Mouse (Mus musculus) midbrain, embryonic 15.5 days (tissue): ENCODE data around the gene Gzmk. TPM values are rescaled to one million over a fixed set of nuclear protein-coding genes. Genes with fewer than 3 reads are reported as not detected.

Experiments
- ATAC-seq: fragments of 200-750 bp; cut with Nextera tagmentation; replicated peaks from 2 replicates; pipeline ENCODE4 v1.8.0; 2017; ENCODE audit warnings: moderate TSS enrichment
- H3K27ac ChIP-seq: fragments of 300-500 bp; sonication (generic); 2 replicates; pipeline ENCODE4 v1.5.1; 2015; ENCODE audit warnings: mild to moderate bottlenecking, inconsistent platforms
- H3K27me3 ChIP-seq: fragments of 300-500 bp; sonication (generic); replicated peaks from 2 replicates; pipeline ENCODE4 v1.6.1; 2015; ENCODE audit warnings: inconsistent platforms
- H3K36me3 ChIP-seq: fragments of 300-500 bp; sonication (generic); replicated peaks from 2 replicates; pipeline ENCODE4 v1.6.1; 2015; ENCODE audit warnings: inconsistent platforms
- H3K4me1 ChIP-seq: fragments of 300-500 bp; sonication (generic); 2 replicates; pipeline ENCODE4 v1.6.1; 2015; ENCODE audit warnings: inconsistent platforms
- H3K4me2 ChIP-seq: fragments of 300-500 bp; sonication (generic); 2 replicates; pipeline ENCODE4 v1.6.1; 2015; ENCODE audit warnings: inconsistent platforms, mild to moderate bottlenecking, moderate library complexity
- H3K4me3 ChIP-seq: fragments of 300-500 bp; sonication (generic); 2 replicates; pipeline ENCODE4 v1.5.1; 2015; ENCODE audit warnings: mild to moderate bottlenecking, inconsistent platforms
- H3K9ac ChIP-seq: fragments of 300-500 bp; sonication (generic); 2 replicates; pipeline ENCODE4 v1.6.1; 2015; ENCODE audit warnings: mild to moderate bottlenecking, inconsistent platforms
- H3K9me3 ChIP-seq: fragments of 300-500 bp; sonication (generic); 2 replicates; pipeline ENCODE4 v1.6.1; 2016; ENCODE audit warnings: inconsistent platforms
- WGBS: fragments of 180-500 bp; shearing (Covaris S2); methylation state at CpG from one replicate; pipeline ENCODE4 v1.1.7; 2015; ENCODE audit warnings: mixed read lengths; 5-methylcytosine and 5-hydroxymethylcytosine counted together
- polyA plus RNA-seq: library from polyadenylated mRNA; unstranded; fragments of >200 nt; fragmentation: Nextera tagmentation; extraction: Ambion mirVana; gene quantifications from 2 replicates; pipeline ENCODE4 v1.2.1, GENCODE M21; 2015

Gzmk gene
- polyA plus RNA-seq, 1 experiment from 2014 or later, result not detected

DNA sequence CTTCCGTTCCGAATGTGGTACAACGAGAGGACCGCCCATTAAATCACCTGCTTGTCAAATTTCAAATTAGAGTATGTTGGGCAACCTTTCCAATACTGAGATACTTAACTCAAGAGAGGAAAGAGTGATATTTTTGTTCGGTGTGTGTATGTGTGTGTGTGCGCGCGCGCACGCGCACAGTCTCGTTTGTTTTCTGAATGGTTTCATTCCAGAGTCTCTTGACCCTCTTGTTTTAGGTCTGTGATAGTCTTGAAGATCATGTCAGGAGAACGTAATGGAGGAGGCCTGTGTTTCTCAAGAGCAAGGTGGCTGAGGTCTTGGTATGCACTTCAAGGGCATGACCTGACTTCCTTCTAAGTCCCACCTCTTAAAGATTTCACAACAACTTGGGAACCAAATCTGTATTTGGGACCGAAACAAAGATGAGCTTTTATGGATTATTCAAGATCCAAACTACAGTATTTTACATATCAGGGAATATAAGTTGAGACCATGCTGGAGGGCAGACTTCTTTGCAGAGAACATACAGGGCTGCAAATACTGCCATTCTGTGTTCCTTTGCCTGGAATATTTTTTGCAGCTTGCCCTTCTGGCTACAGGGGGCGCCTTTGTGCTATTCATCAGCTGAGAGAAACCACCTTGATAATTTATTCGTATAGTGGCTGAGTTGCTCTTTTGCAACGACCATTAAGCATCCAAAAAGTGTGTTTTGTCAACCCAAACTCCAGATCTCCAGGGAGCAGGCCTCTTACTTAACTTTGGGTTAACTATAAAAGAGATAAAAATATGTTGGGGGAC lies 2.2 kb upstream of the Gzmk start:
- Histone ChIP-seq H3K36me3 (no peaks in the 10 kb centered on the region), H3K9ac (no peak overlapping the region), H3K4me3 (no peak overlapping the region), H3K27ac (no peak overlapping the region), H3K4me1 (peaks cover 6% of the 10 kb centered on the region), H3K4me2 (no peak overlapping the region), H3K9me3 (no peaks in the 10 kb centered on the region), H3K27me3 (no peaks in the 10 kb centered on the region)
- ATAC-seq, result no peak
- 87% methylated on average over 17 of the region's 17 CpGs for WGBS

DNA sequence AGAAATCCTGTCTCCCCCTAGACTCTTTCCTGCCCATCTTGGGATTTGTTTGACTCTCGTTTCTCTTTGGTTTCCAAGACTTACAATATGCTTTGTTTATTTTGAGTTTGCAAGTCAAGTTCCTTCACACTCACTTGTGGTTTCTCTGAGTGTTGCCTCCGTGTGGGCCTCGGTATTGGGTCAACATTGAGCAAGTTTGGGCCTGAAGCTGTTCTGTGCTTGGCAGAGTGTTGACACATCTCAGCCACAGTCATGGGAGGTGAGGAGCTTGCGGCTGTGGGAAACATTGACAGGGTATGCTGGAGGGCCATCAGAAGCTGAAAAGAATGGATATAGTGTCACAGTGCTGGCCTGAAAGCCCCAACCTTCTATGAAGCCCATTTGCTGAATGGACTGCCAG lies 1.4 kb upstream of the Gzmk start:
- peaks cover 6% of the 10 kb centered on the region for H3K4me1 ChIP-seq
- H3K27ac ChIP-seq, result no peak overlapping the region
- no peaks in the 10 kb centered on the region for H3K27me3 ChIP-seq
- 84% methylated on average over 4 of the region's 4 CpGs for WGBS
- no peak for ATAC-seq
- no peaks in the 10 kb centered on the region for H3K9me3 ChIP-seq
- no peak overlapping the region for H3K4me2 ChIP-seq
- H3K9ac ChIP-seq, result no peak overlapping the region
- no peak overlapping the region for H3K4me3 ChIP-seq
- no peaks in the 10 kb centered on the region for H3K36me3 ChIP-seq

DNA sequence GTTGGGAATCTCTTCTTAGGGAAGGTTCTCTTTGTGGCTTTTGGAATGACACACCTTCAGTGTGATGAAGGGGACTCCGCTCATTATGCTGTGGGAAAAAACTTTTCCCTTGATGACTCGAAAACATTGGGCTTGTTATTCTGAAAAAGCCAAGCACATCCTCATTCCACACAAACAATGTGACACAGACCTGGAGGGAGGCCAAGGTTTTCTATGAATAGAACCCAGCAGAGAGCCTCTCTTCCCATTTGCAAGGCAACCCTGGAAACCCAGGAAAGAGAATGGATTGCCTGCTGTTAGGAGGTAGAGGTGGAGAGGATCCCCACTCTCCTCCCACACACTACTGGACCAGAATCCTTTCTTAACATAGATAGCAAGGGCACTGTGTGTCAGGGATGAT lies 1.6 kb downstream of the Gzmk start:
- 10% methylated on average over 2 of the region's 2 CpGs for WGBS
- H3K4me2 ChIP-seq, result peak overlapping the region; percentile 12; the same call in 1 of the 2 replicates
- no peak overlapping the region for H3K9ac ChIP-seq
- H3K27ac ChIP-seq, result peak overlapping the region; percentile 45; the same call in 1 of the 2 replicates
- H3K36me3 ChIP-seq, result no peaks in the 10 kb centered on the region
- H3K27me3 ChIP-seq, result no peaks in the 10 kb centered on the region
- ATAC-seq, result no peak
- no peak overlapping the region for H3K4me3 ChIP-seq
- peaks cover 6% of the 10 kb centered on the region for H3K4me1 ChIP-seq
- no peaks in the 10 kb centered on the region for H3K9me3 ChIP-seq

DNA sequence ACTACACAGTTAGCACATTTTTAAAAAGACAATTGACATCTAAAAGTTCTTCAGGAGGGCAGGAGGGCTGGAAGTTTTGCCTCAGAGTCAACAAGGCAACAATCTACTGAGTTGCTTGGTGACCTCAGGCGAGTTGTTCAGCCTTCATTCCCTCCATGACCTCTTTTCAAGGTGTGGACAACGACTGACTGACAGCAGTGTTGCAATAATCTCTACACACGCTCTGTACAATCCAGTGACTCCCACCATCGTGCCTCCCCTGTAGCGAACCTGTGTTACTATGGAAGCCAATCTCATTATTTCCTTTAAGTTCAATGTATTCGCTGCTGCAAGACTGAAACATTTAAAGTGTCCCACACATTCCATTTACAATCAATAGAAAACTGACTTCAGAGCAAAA lies 3.9 kb downstream of the Gzmk start:
- no peak overlapping the region for H3K4me2 ChIP-seq
- no peak overlapping the region for H3K27ac ChIP-seq
- H3K9ac ChIP-seq, result no peak overlapping the region
- no peaks in the 10 kb centered on the region for H3K9me3 ChIP-seq
- peaks cover 6% of the 10 kb centered on the region for H3K4me1 ChIP-seq
- ATAC-seq, result no peak
- H3K27me3 ChIP-seq, result no peaks in the 10 kb centered on the region
- H3K36me3 ChIP-seq, result no peaks in the 10 kb centered on the region
- WGBS, result 56% methylated on average over 6 of the region's 6 CpGs
- no peak overlapping the region for H3K4me3 ChIP-seq

- Histone ChIP-seq H3K27me3 (0 out of 2 replicates have a peak, but pooled peaks cover 2% of the 10 kb centered on the region), H3K9me3 (no peaks in the 10 kb centered on the region), H3K4me1 (peaks cover 5% of the 10 kb centered on the region), H3K9ac (no peak overlapping the region), H3K36me3 (no peaks in the 10 kb centered on the region), H3K27ac (no peak overlapping the region), H3K4me2 (no peak overlapping the region), H3K4me3 (no peak overlapping the region)
- 95% methylated on average over 3 of the region's 3 CpGs for WGBS
- no peak for ATAC-seq
Observed at GRCm38 (mm10) chr13:113213865-113214264, 11.8 kb downstream of the Gzmk start.

DNA sequence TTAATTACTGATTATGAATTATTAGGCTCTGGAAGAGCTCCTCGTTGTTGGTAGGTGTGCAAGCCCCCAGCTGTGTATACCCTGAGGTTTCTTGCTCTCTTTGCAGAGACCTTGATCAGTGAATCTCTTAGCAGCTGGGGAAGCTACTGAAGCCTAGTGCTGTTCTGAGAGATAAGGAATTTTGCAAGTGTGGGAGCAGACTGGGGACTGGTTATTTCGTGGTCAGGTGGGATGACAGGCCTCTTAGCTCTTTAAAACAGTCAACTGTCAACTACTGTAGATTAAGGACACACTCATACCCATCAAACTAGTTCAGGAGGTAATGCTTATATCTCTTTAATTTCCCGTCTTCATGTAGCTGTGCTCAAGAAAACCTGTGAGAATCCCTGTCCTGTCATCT lies 13.3 kb downstream of the Gzmk start:
- H3K4me2 ChIP-seq, result no peak overlapping the region
- 75% methylated on average over 3 of the region's 3 CpGs for WGBS
- H3K4me1 ChIP-seq, result peaks cover 5% of the 10 kb centered on the region

GRCm38 (mm10) chr13:113211345-113211744 lies 14.4 kb downstream of the Gzmk start:
- no peak overlapping the region for H3K4me2 ChIP-seq
- no peaks in the 10 kb centered on the region for H3K9me3 ChIP-seq
- peaks cover 5% of the 10 kb centered on the region for H3K4me1 ChIP-seq
- ATAC-seq, result no peak
- H3K27ac ChIP-seq, result no peak overlapping the region
- H3K27me3 ChIP-seq, result 0 out of 2 replicates have a peak, but pooled peaks cover 2% of the 10 kb centered on the region
- H3K36me3 ChIP-seq, result no peaks in the 10 kb centered on the region
- no peak overlapping the region for H3K9ac ChIP-seq
- WGBS, result 62% methylated on average over 15 of the region's 15 CpGs
- no peak overlapping the region for H3K4me3 ChIP-seq

More for the DNA sequence above, 13.3 kb downstream of the Gzmk start:
- ATAC-seq, result no peak
- H3K27me3 ChIP-seq, result 0 out of 2 replicates have a peak, but pooled peaks cover 2% of the 10 kb centered on the region
- H3K27ac ChIP-seq, result no peak overlapping the region
- H3K4me3 ChIP-seq, result no peak overlapping the region
- no peaks in the 10 kb centered on the region for H3K9me3 ChIP-seq
- no peak overlapping the region for H3K9ac ChIP-seq
- H3K36me3 ChIP-seq, result no peaks in the 10 kb centered on the region

DNA sequence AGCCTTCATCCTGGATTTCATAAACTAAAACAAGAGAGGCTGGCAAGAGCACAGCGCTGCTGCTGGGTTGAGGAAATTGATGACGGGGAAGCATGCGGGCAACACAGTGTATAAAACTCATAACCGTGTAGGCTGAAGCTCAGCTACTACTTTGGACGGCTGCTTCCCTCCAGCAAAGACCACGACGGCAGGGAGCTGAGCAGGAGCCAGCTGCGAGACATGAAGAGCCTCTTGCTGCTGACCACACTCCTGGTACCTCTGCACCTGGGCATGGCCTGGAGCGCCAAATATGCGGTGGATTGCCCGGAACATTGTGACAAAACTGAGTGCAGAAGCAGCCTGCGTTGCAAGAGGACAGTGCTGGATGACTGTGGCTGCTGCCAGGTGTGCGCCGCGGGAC lies 16.1 kb downstream of the Gzmk start, which contains the start of gene Esm1:
TSS of gene Esm1 (plus strand) at position 36 of the 400 bp plus-strand sequence.
- Histone ChIP-seq H3K36me3 (no peaks in the 10 kb centered on the region), H3K9me3 (no peaks in the 10 kb centered on the region), H3K27ac (no peak within 1 kb of the TSS), H3K27me3 (0 out of 2 replicates have a peak, but pooled peaks cover 2% of the 10 kb centered on the region), H3K9ac (no peak within 1 kb of the TSS), H3K4me3 (no peak within 1 kb of the TSS), H3K4me2 (peak within 1 kb of the TSS; percentile 29), H3K4me1 (peaks cover 5% of the 10 kb centered on the region)
- no peak for ATAC-seq
- 52% methylated on average over 15 of the region's 15 CpGs for WGBS

DNA sequence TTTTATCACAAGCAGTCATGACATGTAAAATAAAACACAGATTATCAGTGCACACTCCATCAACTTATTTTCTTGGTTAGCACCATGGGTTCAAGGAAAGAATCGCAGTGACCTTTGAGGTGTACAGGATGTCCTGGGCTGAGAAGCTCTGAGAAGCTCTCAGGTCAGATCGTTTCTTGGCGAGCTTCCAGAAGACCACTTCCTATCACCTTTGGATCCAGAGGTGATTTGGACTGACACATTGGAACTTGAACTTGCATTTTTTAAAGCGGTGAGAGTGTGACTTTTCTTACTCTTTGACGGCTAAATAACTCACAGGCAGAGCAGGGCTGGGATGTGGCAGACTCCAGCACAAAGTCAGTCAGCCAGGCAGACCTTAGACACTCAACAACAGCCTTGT lies 20.4 kb downstream of the Gzmk start:
- Histone ChIP-seq H3K27ac (no peak overlapping the region), H3K36me3 (no peaks in the 10 kb centered on the region), H3K4me3 (no peak overlapping the region), H3K27me3 (no peaks in the 10 kb centered on the region), H3K4me1 (peaks cover 5% of the 10 kb centered on the region), H3K9ac (no peak overlapping the region), H3K4me2 (no peak overlapping the region), H3K9me3 (no peaks in the 10 kb centered on the region)
- ATAC-seq, result no peak
- 93% methylated on average over 5 of the region's 5 CpGs for WGBS

- Histone ChIP-seq H3K9ac (no peak overlapping the region), H3K27ac (no peak overlapping the region), H3K4me1 (no peaks in the 10 kb centered on the region), H3K9me3 (no peaks in the 10 kb centered on the region), H3K36me3 (no peaks in the 10 kb centered on the region), H3K27me3 (no peaks in the 10 kb centered on the region), H3K4me2 (no peak overlapping the region), H3K4me3 (no peak overlapping the region)
- WGBS, result 61% methylated on average over 5 of the region's 5 CpGs
- no peak for ATAC-seq
Observed at GRCm38 (mm10) chr13:113203146-113203545, 22.6 kb downstream of the Gzmk start.

DNA sequence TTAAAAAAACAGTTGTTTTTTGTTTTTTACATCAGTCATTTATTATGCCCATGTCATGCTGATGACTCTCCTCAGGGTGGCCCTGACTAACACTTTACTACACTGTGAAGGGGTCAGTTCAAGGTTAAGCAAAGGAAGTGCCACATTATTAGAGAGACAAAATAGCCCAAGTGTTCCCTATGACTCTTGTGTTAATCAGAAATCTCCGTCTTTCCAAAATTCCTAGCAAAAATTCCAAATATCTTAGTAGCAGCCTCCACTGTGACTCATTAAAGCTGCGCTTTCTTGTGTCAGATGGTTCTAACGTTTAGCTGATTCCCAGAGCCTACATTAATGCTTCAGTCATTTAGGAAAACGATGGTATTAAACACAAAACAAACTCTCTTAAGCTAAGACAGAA lies 23.5 kb downstream of the Gzmk start:
- Histone ChIP-seq H3K9ac (no peak overlapping the region), H3K4me1 (no peaks in the 10 kb centered on the region), H3K36me3 (no peaks in the 10 kb centered on the region), H3K4me2 (no peak overlapping the region), H3K9me3 (no peaks in the 10 kb centered on the region), H3K4me3 (no peak overlapping the region), H3K27ac (no peak overlapping the region), H3K27me3 (no peaks in the 10 kb centered on the region)
- WGBS, result 82% methylated on average over 4 of the region's 4 CpGs
- ATAC-seq, result no peak

DNA sequence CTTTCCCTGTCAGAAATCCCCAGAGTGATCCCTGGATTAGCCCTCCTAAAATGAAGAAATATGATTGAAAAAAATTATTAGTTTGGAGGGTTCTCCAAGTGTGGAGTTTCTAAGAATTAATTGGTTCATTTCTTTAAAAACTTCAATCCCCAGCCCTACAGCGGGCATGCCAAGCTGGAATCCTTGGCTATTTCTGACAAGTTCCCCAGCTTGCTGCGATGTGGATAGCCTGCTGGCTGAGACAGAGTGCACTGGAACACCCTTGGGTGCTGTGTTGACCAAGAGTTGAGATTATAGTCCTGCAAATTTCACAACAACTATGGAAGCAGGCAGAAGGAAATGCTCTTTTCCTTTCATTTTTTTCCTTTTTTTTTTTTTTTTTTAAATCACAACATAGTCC lies 24.1 kb downstream of the Gzmk start:
- Histone ChIP-seq H3K4me1 (no peaks in the 10 kb centered on the region), H3K9me3 (no peaks in the 10 kb centered on the region), H3K9ac (no peak overlapping the region), H3K27ac (no peak overlapping the region), H3K36me3 (no peaks in the 10 kb centered on the region), H3K4me3 (no peak overlapping the region), H3K4me2 (no peak overlapping the region), H3K27me3 (no peaks in the 10 kb centered on the region)
- WGBS, result 95% methylated on average over 2 of the region's 2 CpGs
- no peak for ATAC-seq

DNA sequence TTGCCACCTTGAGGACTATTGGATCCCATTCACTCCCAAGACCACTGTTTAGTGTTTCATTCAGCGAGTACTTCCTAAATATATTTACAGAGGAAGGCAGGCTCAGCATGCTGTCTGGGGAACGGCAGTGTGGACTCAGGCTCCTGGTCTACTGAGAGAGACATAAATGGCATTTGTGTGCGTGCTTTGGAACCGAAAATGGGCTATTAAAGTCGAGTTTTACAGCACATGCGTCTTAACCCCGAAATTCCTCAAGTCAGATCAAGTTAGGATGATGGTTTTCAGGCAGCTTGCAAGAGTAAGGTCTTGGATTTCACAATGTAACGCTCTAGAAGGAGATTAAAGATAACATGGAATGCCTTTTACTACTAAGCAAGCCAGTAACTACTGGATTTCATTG lies 25.0 kb downstream of the Gzmk start:
- no peak for ATAC-seq
- Histone ChIP-seq H3K4me1 (no peaks in the 10 kb centered on the region), H3K4me3 (no peak overlapping the region), H3K9me3 (no peaks in the 10 kb centered on the region), H3K36me3 (no peaks in the 10 kb centered on the region), H3K27me3 (no peaks in the 10 kb centered on the region), H3K4me2 (no peak overlapping the region), H3K9ac (no peak overlapping the region), H3K27ac (no peak overlapping the region)
- WGBS, result 66% methylated on average over 8 of the region's 8 CpGs
